Mouse (Mus musculus): ENCODE measurements around the gene Miox. TPM values are rescaled to one million over a fixed set of nuclear protein-coding genes. Genes with fewer than 3 reads are reported as not detected.

The Miox gene
- polyA plus RNA-seq, 1 experiment from 2014 or later: 2.7 TPM

GRCm38 (mm10) chr15:89293778-89294177 lies 40.4 kb upstream of the Miox start:
- Histone ChIP-seq H3K9ac (ENCODE audit: low read depth, low read length) (no peak overlapping the region), H3K4me1 (replicated peaks; ENCODE audit: control insufficient read depth, insufficient read depth, low read length) (peaks cover 12% of the 10 kb centered on the region), H3K27ac (ENCODE audit: low read depth, low read length) (no peak overlapping the region), H3K9me3 (ENCODE audit: control insufficient read depth, low read length) (no peaks in the 10 kb centered on the region), H3K4me2 (no peak overlapping the region), H3K27me3 (replicated peaks; ENCODE audit: control insufficient read depth, insufficient read depth, low read length) (no peaks in the 10 kb centered on the region), H3K4me3 (ENCODE audit: low read depth, low read length) (no peak overlapping the region), H3K36me3 (ENCODE audit: control insufficient read depth, insufficient read depth, low read length) (peaks cover 39% of the 10 kb centered on the region)
- ATAC-seq (replicated peaks; ENCODE audit: low FRiP score) (no peak), DNase-seq (ENCODE audit: low spot score) (no peak)
- 90% methylated on average over 10 of the region's 10 CpGs for WGBS

GRCm38 (mm10) chr15:89295580-89296165 lies 38.5 kb upstream of the Miox start:
- peaks cover 46% of the 10 kb centered on the region for H3K36me3 ChIP-seq (ENCODE audit: control insufficient read depth, insufficient read depth, low read length)
- no peaks in the 10 kb centered on the region for H3K9me3 ChIP-seq (ENCODE audit: control insufficient read depth, low read length)
- WGBS: 73% methylated on average over 8 of the region's 8 CpGs
- no peak overlapping the region; the same call in 1 of the 2 replicates for H3K9ac ChIP-seq (ENCODE audit: low read depth, low read length)
- no peak overlapping the region for H3K4me3 ChIP-seq (ENCODE audit: low read depth, low read length)
- ATAC-seq (replicated peaks; ENCODE audit: low FRiP score): peak; percentile 74
- no peak overlapping the region for H3K27ac ChIP-seq (ENCODE audit: low read depth, low read length)
- peaks cover 12% of the 10 kb centered on the region for H3K4me1 ChIP-seq (replicated peaks; ENCODE audit: control insufficient read depth, insufficient read depth, low read length)
- H3K4me2 ChIP-seq: no peak overlapping the region
- no peak for DNase-seq (ENCODE audit: low spot score)
- no peaks in the 10 kb centered on the region for H3K27me3 ChIP-seq (replicated peaks; ENCODE audit: control insufficient read depth, insufficient read depth, low read length)

GRCm38 (mm10) chr15:89296465-89296864 lies 37.7 kb upstream of the Miox start:
- Histone ChIP-seq H3K9ac (ENCODE audit: low read depth, low read length) (no peak overlapping the region), H3K4me2 (no peak overlapping the region), H3K4me3 (ENCODE audit: low read depth, low read length) (no peak overlapping the region), H3K36me3 (ENCODE audit: control insufficient read depth, insufficient read depth, low read length) (peaks cover 52% of the 10 kb centered on the region), H3K9me3 (ENCODE audit: control insufficient read depth, low read length) (no peaks in the 10 kb centered on the region), H3K27me3 (replicated peaks; ENCODE audit: control insufficient read depth, insufficient read depth, low read length) (no peaks in the 10 kb centered on the region), H3K4me1 (replicated peaks; ENCODE audit: control insufficient read depth, insufficient read depth, low read length) (peaks cover 12% of the 10 kb centered on the region), H3K27ac (ENCODE audit: low read depth, low read length) (no peak overlapping the region)
- DNase-seq (ENCODE audit: low spot score) (no peak), ATAC-seq (replicated peaks; ENCODE audit: low FRiP score) (no peak)
- WGBS: 86% methylated on average over 1 of the region's 1 CpGs

- H3K36me3 ChIP-seq (ENCODE audit: control insufficient read depth, insufficient read depth, low read length): peaks cover 61% of the 10 kb centered on the region
- H3K4me3 ChIP-seq (ENCODE audit: low read depth, low read length): no peak overlapping the region
- no peak overlapping the region for H3K9ac ChIP-seq (ENCODE audit: low read depth, low read length)
- no peaks in the 10 kb centered on the region for H3K9me3 ChIP-seq (ENCODE audit: control insufficient read depth, low read length)
- DNase-seq (ENCODE audit: low spot score) (no peak), ATAC-seq (replicated peaks; ENCODE audit: low FRiP score) (no peak)
- 93% methylated on average over 2 of the region's 2 CpGs for WGBS
- peaks cover 12% of the 10 kb centered on the region for H3K4me1 ChIP-seq (replicated peaks; ENCODE audit: control insufficient read depth, insufficient read depth, low read length)
- no peak overlapping the region for H3K27ac ChIP-seq (ENCODE audit: low read depth, low read length)
- no peaks in the 10 kb centered on the region for H3K27me3 ChIP-seq (replicated peaks; ENCODE audit: control insufficient read depth, insufficient read depth, low read length)
- H3K4me2 ChIP-seq: no peak overlapping the region
Observed at GRCm38 (mm10) chr15:89297695-89298094, 36.5 kb upstream of the Miox start.

- no peaks in the 10 kb centered on the region for H3K9me3 ChIP-seq (ENCODE audit: control insufficient read depth, low read length)
- no peaks in the 10 kb centered on the region for H3K27me3 ChIP-seq (replicated peaks; ENCODE audit: control insufficient read depth, insufficient read depth, low read length)
- no peak for DNase-seq (ENCODE audit: low spot score)
- peaks cover 56% of the 10 kb centered on the region for H3K36me3 ChIP-seq (ENCODE audit: control insufficient read depth, insufficient read depth, low read length)
- no peak overlapping the region for H3K4me2 ChIP-seq
- peak; percentile 13; the same call in 1 of the 2 replicates for ATAC-seq (replicated peaks; ENCODE audit: low FRiP score)
- no peak overlapping the region for H3K27ac ChIP-seq (ENCODE audit: low read depth, low read length)
- H3K9ac ChIP-seq (ENCODE audit: low read depth, low read length): no peak overlapping the region
- no peak overlapping the region for H3K4me3 ChIP-seq (ENCODE audit: low read depth, low read length)
- peaks cover 12% of the 10 kb centered on the region for H3K4me1 ChIP-seq (replicated peaks; ENCODE audit: control insufficient read depth, insufficient read depth, low read length)
- 95% methylated on average over 13 of the region's 13 CpGs for WGBS
Observed at GRCm38 (mm10) chr15:89300180-89300579, 34.0 kb upstream of the Miox start.

- no peak overlapping the region for H3K4me3 ChIP-seq (ENCODE audit: low read depth, low read length)
- no peak overlapping the region for H3K9ac ChIP-seq (ENCODE audit: low read depth, low read length)
- 92% methylated on average over 8 of the region's 8 CpGs for WGBS
- peaks cover 8% of the 10 kb centered on the region; the same call in 1 of the 2 replicates for H3K4me1 ChIP-seq (replicated peaks; ENCODE audit: control insufficient read depth, insufficient read depth, low read length)
- no peaks in the 10 kb centered on the region for H3K9me3 ChIP-seq (ENCODE audit: control insufficient read depth, low read length)
- H3K27ac ChIP-seq (ENCODE audit: low read depth, low read length): no peak overlapping the region
- no peaks in the 10 kb centered on the region for H3K27me3 ChIP-seq (replicated peaks; ENCODE audit: control insufficient read depth, insufficient read depth, low read length)
- ATAC-seq (replicated peaks; ENCODE audit: low FRiP score): no peak
- DNase-seq (ENCODE audit: low spot score): no peak
- no peak overlapping the region for H3K4me2 ChIP-seq
- H3K36me3 ChIP-seq (ENCODE audit: control insufficient read depth, insufficient read depth, low read length): peaks cover 54% of the 10 kb centered on the region
Observed at GRCm38 (mm10) chr15:89300600-89300999, 33.6 kb upstream of the Miox start.

- H3K27me3 ChIP-seq (replicated peaks; ENCODE audit: control insufficient read depth, insufficient read depth, low read length): no peaks in the 10 kb centered on the region
- H3K27ac ChIP-seq (ENCODE audit: low read depth, low read length): no peak overlapping the region
- H3K9ac ChIP-seq (ENCODE audit: low read depth, low read length): no peak overlapping the region
- H3K4me2 ChIP-seq: no peak overlapping the region
- H3K4me1 ChIP-seq (replicated peaks; ENCODE audit: control insufficient read depth, insufficient read depth, low read length): peaks cover 18% of the 10 kb centered on the region
- ATAC-seq (replicated peaks; ENCODE audit: low FRiP score): no peak
- H3K9me3 ChIP-seq (ENCODE audit: control insufficient read depth, low read length): no peaks in the 10 kb centered on the region
- 92% methylated on average over 1 of the region's 1 CpGs for WGBS
- DNase-seq (ENCODE audit: low spot score): no peak
- no peak overlapping the region for H3K4me3 ChIP-seq (ENCODE audit: low read depth, low read length)
- H3K36me3 ChIP-seq (ENCODE audit: control insufficient read depth, insufficient read depth, low read length): peaks cover 41% of the 10 kb centered on the region
Observed at GRCm38 (mm10) chr15:89305966-89306365, 28.2 kb upstream of the Miox start.

- H3K4me3 ChIP-seq (ENCODE audit: low read depth, low read length): no peak overlapping the region
- H3K4me1 ChIP-seq (replicated peaks; ENCODE audit: control insufficient read depth, insufficient read depth, low read length): peaks cover 18% of the 10 kb centered on the region
- 87% methylated on average over 13 of the region's 13 CpGs for WGBS
- peaks cover 31% of the 10 kb centered on the region for H3K36me3 ChIP-seq (ENCODE audit: control insufficient read depth, insufficient read depth, low read length)
- DNase-seq (ENCODE audit: low spot score) (no peak), ATAC-seq (replicated peaks; ENCODE audit: low FRiP score) (no peak)
- no peaks in the 10 kb centered on the region for H3K9me3 ChIP-seq (ENCODE audit: control insufficient read depth, low read length)
- H3K9ac ChIP-seq (ENCODE audit: low read depth, low read length): no peak overlapping the region
- no peak overlapping the region for H3K27ac ChIP-seq (ENCODE audit: low read depth, low read length)
- no peak overlapping the region for H3K4me2 ChIP-seq
- H3K27me3 ChIP-seq (replicated peaks; ENCODE audit: control insufficient read depth, insufficient read depth, low read length): no peaks in the 10 kb centered on the region
Observed at GRCm38 (mm10) chr15:89307461-89307860, 26.7 kb upstream of the Miox start.

- Histone ChIP-seq H3K27ac (ENCODE audit: low read depth, low read length) (no peak overlapping the region), H3K9ac (ENCODE audit: low read depth, low read length) (no peak overlapping the region), H3K4me1 (replicated peaks; ENCODE audit: control insufficient read depth, insufficient read depth, low read length) (peaks cover 25% of the 10 kb centered on the region), H3K27me3 (replicated peaks; ENCODE audit: control insufficient read depth, insufficient read depth, low read length) (no peaks in the 10 kb centered on the region), H3K4me2 (no peak overlapping the region), H3K9me3 (ENCODE audit: control insufficient read depth, low read length) (no peaks in the 10 kb centered on the region), H3K36me3 (ENCODE audit: control insufficient read depth, insufficient read depth, low read length) (peaks cover 24% of the 10 kb centered on the region), H3K4me3 (ENCODE audit: low read depth, low read length) (no peak overlapping the region)
- WGBS: 78% methylated on average over 7 of the region's 7 CpGs
- ATAC-seq (replicated peaks; ENCODE audit: low FRiP score) (no peak), DNase-seq (ENCODE audit: low spot score) (no peak)
Observed at GRCm38 (mm10) chr15:89308406-89309139, 25.6 kb upstream of the Miox start.

Measured in liver, embryonic 11.5 days (tissue).